Mouse (Mus musculus): ENCODE data around the gene Tmco5b. TPM values are rescaled to one million over a fixed set of nuclear protein-coding genes. Genes with fewer than 3 reads are reported as not detected.

Tmco5b gene
- polyA plus RNA-seq, 1 experiment from 2014 or later = not detected

DNA sequence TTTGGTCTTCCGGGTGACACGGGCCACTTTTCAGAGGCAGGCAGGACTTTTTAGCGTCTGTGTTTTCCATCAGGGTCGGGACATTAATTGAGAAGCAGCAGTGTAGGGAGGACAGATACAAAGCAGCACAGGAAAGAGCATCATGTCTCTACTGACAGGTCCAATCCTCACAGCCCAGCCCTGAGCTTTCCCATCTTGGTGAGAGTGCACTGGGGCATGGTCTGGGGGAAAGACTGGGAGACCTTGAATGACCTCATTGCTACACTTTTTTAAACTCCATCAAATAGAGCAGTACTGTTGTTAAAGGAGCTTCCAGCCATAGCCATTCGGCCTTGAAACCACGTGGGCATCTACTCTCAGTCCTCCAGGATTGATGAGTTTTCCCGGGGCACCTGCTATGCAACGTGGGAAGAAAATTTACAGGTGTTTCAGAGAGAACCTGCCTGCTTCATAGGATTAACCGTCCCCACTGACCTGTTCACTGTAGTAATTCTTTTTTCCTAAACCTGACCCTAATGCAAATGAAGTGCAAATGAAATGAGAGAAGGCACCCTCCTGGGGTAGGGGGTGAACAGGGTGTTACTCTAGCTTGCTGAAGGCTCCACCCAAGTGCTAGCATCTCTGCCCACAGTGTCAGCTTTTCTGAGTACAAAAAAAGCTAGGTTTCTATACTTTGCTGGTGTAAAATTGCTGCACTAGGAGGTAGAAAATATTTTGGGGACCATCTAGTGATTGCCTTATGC, 48.4 kb downstream of the Tmco5b start:
- ATAC-seq (replicated peaks; ENCODE audit: insufficient number of reproducible peaks, low FRiP score, low TSS enrichment) = no peak
- no peak overlapping the region for H3K4me3 ChIP-seq (ENCODE audit: low read depth, low read length)
- no peak overlapping the region for H3K4me2 ChIP-seq
- no peak overlapping the region for H3K9ac ChIP-seq (ENCODE audit: low read depth, low read length)
- WGBS (ENCODE audit: insufficient replicate concordance) = 40% methylated on average over 9 of the region's 9 CpGs
- H3K27me3 ChIP-seq (ENCODE audit: control insufficient read depth, insufficient read depth, low read length) = no peaks in the 10 kb centered on the region
- H3K36me3 ChIP-seq (ENCODE audit: control insufficient read depth, insufficient read depth, low read length) = no peaks in the 10 kb centered on the region
- no peaks in the 10 kb centered on the region for H3K4me1 ChIP-seq (ENCODE audit: control insufficient read depth, insufficient read depth, low read length)
- no peaks in the 10 kb centered on the region for H3K9me3 ChIP-seq (replicated peaks; ENCODE audit: control insufficient read depth, low read length)
- H3K27ac ChIP-seq (ENCODE audit: low read depth, low read length) = no peak overlapping the region

DNA sequence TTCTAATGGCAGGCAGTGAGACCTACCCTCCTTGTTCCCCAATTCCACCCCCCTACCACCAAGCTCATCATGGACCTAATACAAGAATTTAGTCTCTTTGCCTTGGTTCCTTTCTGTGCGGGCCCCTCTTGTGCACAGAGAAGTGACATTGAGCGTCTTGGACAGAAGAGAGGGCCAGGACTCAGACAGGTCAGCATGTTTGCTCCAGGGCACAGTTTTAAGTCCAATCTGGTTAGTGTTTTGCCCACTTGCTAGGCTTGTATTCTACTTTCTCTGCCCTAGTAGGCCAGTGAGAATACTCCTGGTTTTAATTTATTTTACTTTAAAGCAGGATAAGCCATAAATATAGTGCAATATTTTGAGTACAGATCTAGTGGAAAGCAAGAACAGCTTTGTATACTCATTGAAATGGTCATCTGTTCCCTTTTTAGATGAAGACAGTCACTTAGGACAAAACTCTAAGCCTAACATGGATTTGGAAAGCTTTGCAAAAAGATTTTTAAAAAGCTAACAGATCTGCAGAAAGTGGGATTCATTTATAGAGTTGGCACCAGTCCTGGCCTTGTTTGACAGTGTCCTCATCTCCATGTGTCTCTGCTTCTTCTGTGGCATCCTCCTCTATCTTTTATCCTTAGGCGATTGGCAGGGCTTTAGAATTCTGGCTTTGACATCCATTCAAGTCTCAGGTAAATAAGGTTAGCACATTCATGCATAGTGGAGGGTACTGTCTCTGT, 50.2 kb downstream of the Tmco5b start:
- no peaks in the 10 kb centered on the region for H3K27me3 ChIP-seq (ENCODE audit: control insufficient read depth, insufficient read depth, low read length)
- 83% methylated on average over 3 of the region's 3 CpGs for WGBS (ENCODE audit: insufficient replicate concordance)
- H3K9me3 ChIP-seq (replicated peaks; ENCODE audit: control insufficient read depth, low read length) = no peaks in the 10 kb centered on the region
- H3K4me1 ChIP-seq (ENCODE audit: control insufficient read depth, insufficient read depth, low read length) = no peaks in the 10 kb centered on the region
- H3K9ac ChIP-seq (ENCODE audit: low read depth, low read length) = no peak overlapping the region
- H3K27ac ChIP-seq (ENCODE audit: low read depth, low read length) = no peak overlapping the region
- no peak overlapping the region for H3K4me2 ChIP-seq
- no peak for ATAC-seq (replicated peaks; ENCODE audit: insufficient number of reproducible peaks, low FRiP score, low TSS enrichment)
- H3K4me3 ChIP-seq (ENCODE audit: low read depth, low read length) = no peak overlapping the region
- H3K36me3 ChIP-seq (ENCODE audit: control insufficient read depth, insufficient read depth, low read length) = no peaks in the 10 kb centered on the region

DNA sequence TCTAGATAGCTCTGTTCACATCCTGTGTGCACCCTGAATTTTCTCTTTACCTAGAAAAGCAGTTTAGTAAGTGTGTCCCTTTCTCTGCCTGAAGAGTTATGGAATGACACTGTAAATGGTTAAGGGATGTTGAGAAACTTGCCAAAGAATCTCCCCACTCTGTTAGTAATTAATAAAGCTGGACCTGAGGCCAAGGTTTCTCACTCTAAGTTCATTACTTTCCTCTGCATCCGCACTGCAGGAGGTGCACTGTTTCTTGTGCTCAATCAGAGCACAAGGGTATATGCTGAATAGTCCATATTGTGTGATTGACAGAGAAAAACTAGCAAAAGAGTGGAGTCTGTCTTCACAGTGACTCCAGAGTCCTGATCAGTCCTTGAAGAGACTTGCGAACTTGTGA, 59.0 kb downstream of the Tmco5b start:
- Histone ChIP-seq H3K9me3 (replicated peaks; ENCODE audit: control insufficient read depth, low read length) (no peaks in the 10 kb centered on the region), H3K27me3 (ENCODE audit: control insufficient read depth, insufficient read depth, low read length) (no peaks in the 10 kb centered on the region), H3K4me2 (no peak overlapping the region), H3K36me3 (ENCODE audit: control insufficient read depth, insufficient read depth, low read length) (no peaks in the 10 kb centered on the region), H3K9ac (ENCODE audit: low read depth, low read length) (no peak overlapping the region), H3K4me3 (ENCODE audit: low read depth, low read length) (no peak overlapping the region), H3K4me1 (ENCODE audit: control insufficient read depth, insufficient read depth, low read length) (no peaks in the 10 kb centered on the region), H3K27ac (ENCODE audit: low read depth, low read length) (no peak overlapping the region)
- no peak for ATAC-seq (replicated peaks; ENCODE audit: insufficient number of reproducible peaks, low FRiP score, low TSS enrichment)
- WGBS (ENCODE audit: insufficient replicate concordance) = 81% methylated on average over 2 of the region's 2 CpGs

Other genes with a start within 250 kb of the Tmco5b start
- gene Ryr3, start 68.6 kb upstream of the Tmco5b start, polyA plus RNA-seq (2014; fragmentation: Nextera tagmentation; extraction: Ambion mirVana) = 3.8 and 5.5 TPM in 2 replicates
- 2.5 and 2.8 TPM in 2 replicates for gene Fmn1, start 42.0 kb downstream of the Tmco5b start, polyA plus RNA-seq (2014; fragmentation: Nextera tagmentation; extraction: Ambion mirVana)

All from heart, embryonic 11.5 days (tissue).